ENCODE assay signal across 25 mouse cellular contexts in the genomic region with DNA sequence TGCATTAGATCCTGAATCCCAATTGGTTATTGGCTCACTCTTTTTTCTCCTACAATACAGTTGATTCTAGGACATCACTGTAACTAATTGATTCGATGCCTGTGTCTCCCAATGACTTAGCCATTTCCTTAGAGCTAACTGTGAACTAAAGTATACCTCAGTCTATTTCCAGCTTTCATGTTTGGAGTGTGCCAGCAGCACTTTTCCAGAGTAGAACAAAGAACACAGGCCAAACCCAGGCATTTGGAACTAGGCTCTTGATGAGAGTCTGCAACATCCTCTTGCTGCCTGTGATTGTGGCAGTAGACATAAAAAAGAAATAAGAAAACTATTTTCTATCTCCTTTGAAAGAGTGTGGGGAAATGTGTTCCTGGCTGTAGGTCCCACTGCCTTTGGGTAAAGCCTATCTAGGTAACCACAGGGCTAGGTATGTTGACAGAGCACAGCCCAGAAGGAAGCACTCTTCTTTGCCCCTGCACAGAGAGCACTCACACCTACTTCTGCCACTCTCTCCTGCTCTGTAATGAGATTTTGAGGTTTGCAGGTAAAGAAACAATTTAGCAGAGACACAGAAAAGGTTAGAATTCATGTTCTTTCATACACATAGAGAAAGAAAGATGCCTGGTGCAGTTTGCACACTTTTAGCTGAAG. TPM values are rescaled to one million over a fixed set of nuclear protein-coding genes. Genes with fewer than 3 reads are reported as not detected.
DNase-seq lines count a peak whose midpoint lies in the region; ATAC-seq and TF ChIP-seq lines count a peak whose summit lies in the region.
"Had no signal": no experiment of that assay in that cellular context is flagged by ENCODE, and none has a peak within 500 bp of the region (broad histone marks: within the 10 kb centered on the region; RNA-seq: fewer than 3 reads in every experiment).

No protein-coding gene starts in this region.

- no peak for TF ChIP-seq EP300 in liver, postnatal 0 days (IDR thresholded peaks at IDR 0.05; ENCODE audit: low read depth)

- WGBS in liver, adult 2 months: 14% methylated on average over 1 of the region's 1 CpGs
- 71% methylated on average over 1 of the region's 1 CpGs for WGBS in liver, postnatal 0 days (ENCODE audit: insufficient replicate concordance)
- WGBS in midbrain, embryonic 11.5 days: 75% methylated on average over 1 of the region's 1 CpGs
- WGBS in midbrain, postnatal 0 days: 59% methylated on average over 1 of the region's 1 CpGs
- 77% methylated on average over 1 of the region's 1 CpGs for WGBS in forebrain, embryonic 13.5 days

- H3K36me3 ChIP-seq in liver, adult 2 months (ENCODE audit: control insufficient read depth, insufficient read depth, low read length): no peaks in the 10 kb centered on the region
- no peaks in the 10 kb centered on the region for H3K36me3 ChIP-seq in liver, postnatal 0 days (replicated peaks; ENCODE audit: insufficient read depth, low read length)
- no peaks in the 10 kb centered on the region for H3K36me3 ChIP-seq in midbrain, embryonic 11.5 days (ENCODE audit: control insufficient read depth, insufficient read depth, low read length)
- H3K36me3 ChIP-seq in midbrain, postnatal 0 days (ENCODE audit: insufficient read depth, low read length): no peaks in the 10 kb centered on the region
- no peaks in the 10 kb centered on the region for H3K36me3 ChIP-seq in forebrain, embryonic 13.5 days (ENCODE audit: poor library complexity, severe bottlenecking)
- H3K36me3 ChIP-seq: embryonic facial prominence, embryonic 12.5 days; forebrain, embryonic 12.5 days; G1E; heart, embryonic 10.5 days; hindbrain, embryonic 12.5 days had no signal

- H3K4me3 ChIP-seq in liver, adult 2 months (ENCODE audit: insufficient read depth, low read depth, low read length): no peak overlapping the region
- no peak overlapping the region for H3K4me3 ChIP-seq in liver, postnatal 0 days (ENCODE audit: low read depth, low read length)
- H3K4me3 ChIP-seq in midbrain, embryonic 11.5 days (ENCODE audit: low read depth, low read length): no peak overlapping the region
- H3K4me3 ChIP-seq in midbrain, postnatal 0 days (ENCODE audit: low read depth, low read length): no peak overlapping the region
- no peak overlapping the region for H3K4me3 ChIP-seq in cortical plate, adult 2 months (ENCODE audit: insufficient read depth, low read length)
- no peak overlapping the region for H3K4me3 ChIP-seq in forebrain, embryonic 13.5 days
- H3K4me3 ChIP-seq: embryonic facial prominence, embryonic 12.5 days; forebrain, embryonic 12.5 days; heart, embryonic 10.5 days; hindbrain, embryonic 12.5 days had no signal

- no peaks in the 10 kb centered on the region for H3K9me3 ChIP-seq in liver, postnatal 0 days (ENCODE audit: low read length)
- no peaks in the 10 kb centered on the region for H3K9me3 ChIP-seq in midbrain, embryonic 11.5 days (ENCODE audit: control insufficient read depth, low read length)
- no peaks in the 10 kb centered on the region for H3K9me3 ChIP-seq in midbrain, postnatal 0 days (ENCODE audit: low read length)
- H3K9me3 ChIP-seq in forebrain, embryonic 13.5 days (replicated peaks): no peaks in the 10 kb centered on the region
- H3K9me3 ChIP-seq: embryonic facial prominence, embryonic 12.5 days; forebrain, embryonic 12.5 days; G1E; heart, embryonic 10.5 days; hindbrain, embryonic 12.5 days had no signal

- peak; percentile 58 for DNase-seq in liver, adult 2 months (ENCODE audit: extremely low read depth, low read depth, low spot score)
- DNase-seq in liver, postnatal 0 days: no peak
- DNase-seq in midbrain, embryonic 11.5 days (ENCODE audit: low spot score, missing footprints): peak; percentile 57
- DNase-seq in midbrain, postnatal 0 days (ENCODE audit: low spot score): no peak
- DNase-seq: adrenal gland, postnatal 10 days; B cell, adult 2 months; cerebellum, adult 11-12 months; cerebellum, adult 9-11 months; forebrain, postnatal 0 days; gastrocnemius, postnatal 36 days; heart, adult 11 months; heart, postnatal 10 days; heart, postnatal 4 days had no signal

- H3K9ac ChIP-seq in liver, adult 2 months (ENCODE audit: low read depth, low read length): no peak overlapping the region
- H3K9ac ChIP-seq in liver, postnatal 0 days (replicated peaks): no peak overlapping the region
- no peak overlapping the region for H3K9ac ChIP-seq in midbrain, embryonic 11.5 days (ENCODE audit: low read length)
- H3K9ac ChIP-seq in midbrain, postnatal 0 days (replicated peaks; ENCODE audit: low read length, poor library complexity, severe bottlenecking): no peak overlapping the region
- no peak overlapping the region for H3K9ac ChIP-seq in forebrain, embryonic 13.5 days
- H3K9ac ChIP-seq: embryonic facial prominence, embryonic 12.5 days; forebrain, embryonic 12.5 days; forebrain, postnatal 0 days; hindbrain, embryonic 12.5 days had no signal

- no peak for TF ChIP-seq CTCF in liver, adult 2 months (IDR thresholded peaks at IDR 0.05; ENCODE audit: low read depth, low read length)
- no peak for TF ChIP-seq CTCF in liver, postnatal 0 days (IDR thresholded peaks at IDR 0.05; ENCODE audit: low read depth)
- TF ChIP-seq CTCF in midbrain, postnatal 0 days (IDR thresholded peaks at IDR 0.05): no peak
- no peak for TF ChIP-seq CTCF in cortical plate, adult 2 months (IDR thresholded peaks at IDR 0.05; ENCODE audit: extremely low read depth, insufficient read depth, low read length)

- H3K27ac ChIP-seq in liver, adult 2 months (replicated peaks; ENCODE audit: insufficient read depth, low read depth, low read length): peak overlapping the region; percentile 67
- no peak overlapping the region; the same call in 1 of the 2 replicates for H3K27ac ChIP-seq in liver, postnatal 0 days (ENCODE audit: low read depth)
- H3K27ac ChIP-seq in midbrain, embryonic 11.5 days (ENCODE audit: low read depth, low read length): no peak overlapping the region
- H3K27ac ChIP-seq in midbrain, postnatal 0 days (ENCODE audit: low read depth, low read length): no peak overlapping the region
- 0 out of 2 replicates have a peak overlapping the region, but pooled peaks have one; percentile 35 for H3K27ac ChIP-seq in cortical plate, adult 2 months (ENCODE audit: insufficient read depth, low read length)
- H3K27ac ChIP-seq in forebrain, embryonic 13.5 days: no peak overlapping the region
- H3K27ac ChIP-seq: embryonic facial prominence, embryonic 12.5 days; forebrain, embryonic 12.5 days; heart, embryonic 10.5 days; hindbrain, embryonic 12.5 days had no signal

- no peak for TF ChIP-seq POLR2A in liver, adult 2 months (IDR thresholded peaks at IDR 0.05; ENCODE audit: extremely low read depth, insufficient read depth, low read length)
- no peak for TF ChIP-seq POLR2A in cortical plate, adult 2 months (IDR thresholded peaks at IDR 0.05; ENCODE audit: extremely low read depth, insufficient read depth, low read length)

- H3K4me2 ChIP-seq in liver, postnatal 0 days (ENCODE audit: low read depth, low read length): no peak overlapping the region
- no peak overlapping the region for H3K4me2 ChIP-seq in midbrain, embryonic 11.5 days
- H3K4me2 ChIP-seq in midbrain, postnatal 0 days (ENCODE audit: low read depth, low read length, poor library complexity, severe bottlenecking): no peak overlapping the region
- H3K4me2 ChIP-seq in forebrain, embryonic 13.5 days: no peak overlapping the region
- H3K4me2 ChIP-seq: embryonic facial prominence, embryonic 12.5 days; forebrain, embryonic 12.5 days; hindbrain, embryonic 12.5 days had no signal

- no peak for ATAC-seq in liver, postnatal 0 days
- ATAC-seq in midbrain, embryonic 11.5 days (ENCODE audit: low FRiP score): no peak
- ATAC-seq in midbrain, postnatal 0 days (ENCODE audit: low FRiP score): no peak
- ATAC-seq in forebrain, embryonic 13.5 days: no peak
- ATAC-seq in megakaryocyte-erythroid progenitor cell, adult 5-6 weeks (replicated peaks; ENCODE audit: low FRiP score, low TSS enrichment, poor library complexity, severe bottlenecking): no peak
- ATAC-seq: CD4-positive, CD25-positive, alpha-beta regulatory T cell, adult 4 months; forebrain, postnatal 0 days; hindbrain, embryonic 16.5 days; inflammation-experienced regulatory T-cells, adult 6 months had no signal

- peaks cover 18% of the 10 kb centered on the region for H3K79me2 ChIP-seq in liver, adult 2 months (ENCODE audit: control insufficient read depth, insufficient read depth, low read length)

- H3K27me3 ChIP-seq in liver, adult 2 months (ENCODE audit: control insufficient read depth, insufficient read depth, low read length): no peaks in the 10 kb centered on the region
- H3K27me3 ChIP-seq in liver, postnatal 0 days (ENCODE audit: insufficient read depth, low read length): no peaks in the 10 kb centered on the region
- no peaks in the 10 kb centered on the region for H3K27me3 ChIP-seq in midbrain, embryonic 11.5 days (ENCODE audit: control insufficient read depth, insufficient read depth, low read length)
- no peaks in the 10 kb centered on the region for H3K27me3 ChIP-seq in midbrain, postnatal 0 days (ENCODE audit: insufficient read depth, low read length)
- H3K27me3 ChIP-seq in forebrain, embryonic 13.5 days: no peaks in the 10 kb centered on the region
- H3K27me3 ChIP-seq: embryonic facial prominence, embryonic 12.5 days; forebrain, embryonic 12.5 days; hindbrain, embryonic 12.5 days had no signal

- peaks cover 46% of the 10 kb centered on the region for H3K4me1 ChIP-seq in liver, adult 2 months (ENCODE audit: control insufficient read depth, insufficient read depth, low read length)
- 0 out of 2 replicates have a peak, but pooled peaks cover 4% of the 10 kb centered on the region for H3K4me1 ChIP-seq in liver, postnatal 0 days (ENCODE audit: insufficient read depth)
- no peaks in the 10 kb centered on the region for H3K4me1 ChIP-seq in midbrain, embryonic 11.5 days (ENCODE audit: control insufficient read depth, insufficient read depth, low read length)
- H3K4me1 ChIP-seq in midbrain, postnatal 0 days (ENCODE audit: insufficient read depth, low read length): no peaks in the 10 kb centered on the region
- H3K4me1 ChIP-seq in cortical plate, adult 2 months (ENCODE audit: control insufficient read depth, insufficient read depth, low read length): peaks cover 8% of the 10 kb centered on the region; the same call in 1 of the 2 replicates
- no peaks in the 10 kb centered on the region for H3K4me1 ChIP-seq in forebrain, embryonic 13.5 days
- H3K4me1 ChIP-seq: embryonic facial prominence, embryonic 12.5 days; forebrain, embryonic 12.5 days; heart, embryonic 10.5 days; hindbrain, embryonic 12.5 days had no signal

RNA-seq across cellular contexts. Expression of gene Lurap1l, which starts 8.9 kb away (rescaled TPM):
- total RNA-seq in liver, adult 2 months (2014; rRNA removed): 43.5 and 43.8 TPM in 2 replicates
- 15.0 and 15.3 TPM in 2 replicates for polyA plus RNA-seq in liver, adult 2 months (2012; rRNA removed)
- 14.2 and 19.7 TPM in 2 replicates for polyA plus RNA-seq in liver, postnatal 0 days (2015; fragmentation: Nextera tagmentation; extraction: Ambion mirVana)
- 4.3 and 4.6 TPM in 2 replicates for polyA plus RNA-seq in midbrain, embryonic 11.5 days (2014; fragmentation: Nextera tagmentation; extraction: Ambion mirVana)
- total RNA-seq in midbrain, postnatal 0 days (2014; rRNA removed): 12.7 and 14.5 TPM in 2 replicates
- 8.1 and 8.9 TPM in 2 replicates for polyA plus RNA-seq in midbrain, postnatal 0 days (2015; fragmentation: Nextera tagmentation; extraction: Ambion mirVana)
- polyA plus RNA-seq in cortical plate, adult 2 months (2012; rRNA removed): 8.8 and 9.8 TPM in 2 replicates
- polyA plus RNA-seq in forebrain, embryonic 13.5 days (2015; fragmentation: Nextera tagmentation; extraction: Ambion mirVana): 3.2 and 3.3 TPM in 2 replicates
- not detected in 2 replicates for total RNA-seq in megakaryocyte-erythroid progenitor cell, adult 5-6 weeks (2014; fragmentation: Nextera tagmentation)
- not detected in 2 replicates for total RNA-seq in megakaryocyte-erythroid progenitor cell, adult 5-6 weeks (2017)
- total RNA-seq: common myeloid progenitor, adult 5-6 weeks had no signal
- polyA plus RNA-seq: CD4-positive, CD25-positive, alpha-beta regulatory T cell, adult 4 months; G1E; inflammation-experienced regulatory T-cells, adult 6 months had no signal

Comparison
In these comparisons a context has a peak if more than half of its experiments do, and no peak if none do; other contexts are left out.
1. DNase-seq: peak in liver, adult 2 months (single experiment) and midbrain, embryonic 11.5 days (single experiment); none in liver, postnatal 0 days (single experiment) and midbrain, postnatal 0 days (single experiment).
2. H3K27ac ChIP-seq: peak in liver, adult 2 months (single experiment) and cortical plate, adult 2 months (single experiment); none in liver, postnatal 0 days (single experiment), midbrain, embryonic 11.5 days (single experiment), midbrain, postnatal 0 days (single experiment) and forebrain, embryonic 13.5 days (single experiment).